Mouse (Mus musculus) heart, embryonic 13.5 days (tissue): ENCODE data around the gene A930009A15Rik. TPM values are rescaled to one million over a fixed set of nuclear protein-coding genes. Genes with fewer than 3 reads are reported as not detected.

Experiments used
- ATAC-seq: fragments of 200-750 bp; cut with Nextera tagmentation; 2 replicates; pipeline ENCODE4 v1.8.0; 2017; ENCODE audit warnings: moderate TSS enrichment; ENCODE audit not compliant: insufficient number of reproducible peaks, low FRiP score, low TSS enrichment; ENCODE audit errors: extremely low read depth
- H3K27ac ChIP-seq: fragments of 300-500 bp; sonication (generic); replicated peaks from 2 replicates; pipeline ENCODE4 v1.5.1; 2015; ENCODE audit warnings: moderate library complexity, mild to moderate bottlenecking, inconsistent platforms
- H3K27me3 ChIP-seq: fragments of 300-500 bp; sonication (generic); replicated peaks from 2 replicates; pipeline ENCODE4 v1.6.1; 2015; ENCODE audit warnings: mild to moderate bottlenecking, inconsistent platforms
- H3K36me3 ChIP-seq: fragments of 300-500 bp; sonication (generic); 2 replicates; pipeline ENCODE4 v1.6.1; 2015; ENCODE audit warnings: mild to moderate bottlenecking, inconsistent platforms
- H3K4me1 ChIP-seq: fragments of 300-500 bp; sonication (generic); 2 replicates; pipeline ENCODE4 v1.6.1; 2015; ENCODE audit warnings: inconsistent platforms
- H3K4me2 ChIP-seq: fragments of 300-500 bp; sonication (generic); 2 replicates; pipeline ENCODE4 v1.6.1; 2015; ENCODE audit warnings: inconsistent platforms, mild to moderate bottlenecking, moderate library complexity
- H3K4me3 ChIP-seq: fragments of 300-500 bp; sonication (generic); 2 replicates; pipeline ENCODE4 v1.5.1; 2015; ENCODE audit warnings: moderate library complexity, mild to moderate bottlenecking, inconsistent platforms
- H3K9ac ChIP-seq: fragments of 300-500 bp; sonication (generic); 2 replicates; pipeline ENCODE4 v1.6.1; 2015; ENCODE audit warnings: inconsistent platforms, mild to moderate bottlenecking, moderate library complexity
- H3K9me3 ChIP-seq: fragments of 300-500 bp; sonication (generic); 2 replicates; pipeline ENCODE4 v1.6.1; 2016; ENCODE audit warnings: inconsistent platforms
- WGBS: fragments of 180-500 bp; shearing (Covaris S2); methylation state at CpG from one replicate; pipeline ENCODE4 v1.1.7; 2015; ENCODE audit warnings: mixed read lengths; 5-methylcytosine and 5-hydroxymethylcytosine counted together
- polyA plus RNA-seq: library from polyadenylated mRNA; unstranded; fragments of >200 nt; fragmentation: Nextera tagmentation; extraction: Ambion mirVana; gene quantifications from 2 replicates; pipeline ENCODE4 v1.2.1, GENCODE M21; 2015

The A930009A15Rik gene
- polyA plus RNA-seq, 1 experiment from 2014 or later = not detected

DNA sequence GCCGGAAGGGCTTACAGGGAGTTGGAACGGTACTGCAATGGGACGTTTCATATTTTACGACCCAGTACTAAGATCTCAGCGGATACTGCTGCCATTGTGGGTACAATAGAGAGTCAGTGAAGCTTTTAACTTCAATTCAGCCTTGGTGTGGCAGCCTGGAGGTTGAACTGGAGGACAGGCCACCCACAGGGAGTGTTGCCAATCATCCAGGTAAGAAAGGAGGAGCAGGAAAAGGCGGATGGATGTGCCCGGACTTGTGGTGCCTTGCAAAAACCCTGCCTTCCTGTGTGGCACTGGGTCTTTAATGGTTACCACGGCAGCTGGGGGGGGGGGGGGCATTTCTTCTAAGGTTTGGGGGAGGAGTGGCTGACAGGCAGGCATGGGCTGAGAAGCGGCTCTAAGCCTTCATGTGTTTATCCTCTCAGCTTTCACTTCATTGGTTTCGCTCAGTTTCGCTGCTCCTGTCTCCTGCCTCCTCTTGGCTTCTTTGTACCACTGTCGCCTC lies 13.0 kb upstream of the A930009A15Rik start:
- Histone ChIP-seq H3K4me3 (no peak overlapping the region), H3K27ac (no peak overlapping the region), H3K27me3 (no peaks in the 10 kb centered on the region), H3K36me3 (no peaks in the 10 kb centered on the region), H3K9ac (no peak overlapping the region), H3K4me2 (no peak overlapping the region), H3K9me3 (no peaks in the 10 kb centered on the region), H3K4me1 (no peaks in the 10 kb centered on the region)
- WGBS = 43% methylated on average over 12 of the region's 12 CpGs
- no peak for ATAC-seq

DNA sequence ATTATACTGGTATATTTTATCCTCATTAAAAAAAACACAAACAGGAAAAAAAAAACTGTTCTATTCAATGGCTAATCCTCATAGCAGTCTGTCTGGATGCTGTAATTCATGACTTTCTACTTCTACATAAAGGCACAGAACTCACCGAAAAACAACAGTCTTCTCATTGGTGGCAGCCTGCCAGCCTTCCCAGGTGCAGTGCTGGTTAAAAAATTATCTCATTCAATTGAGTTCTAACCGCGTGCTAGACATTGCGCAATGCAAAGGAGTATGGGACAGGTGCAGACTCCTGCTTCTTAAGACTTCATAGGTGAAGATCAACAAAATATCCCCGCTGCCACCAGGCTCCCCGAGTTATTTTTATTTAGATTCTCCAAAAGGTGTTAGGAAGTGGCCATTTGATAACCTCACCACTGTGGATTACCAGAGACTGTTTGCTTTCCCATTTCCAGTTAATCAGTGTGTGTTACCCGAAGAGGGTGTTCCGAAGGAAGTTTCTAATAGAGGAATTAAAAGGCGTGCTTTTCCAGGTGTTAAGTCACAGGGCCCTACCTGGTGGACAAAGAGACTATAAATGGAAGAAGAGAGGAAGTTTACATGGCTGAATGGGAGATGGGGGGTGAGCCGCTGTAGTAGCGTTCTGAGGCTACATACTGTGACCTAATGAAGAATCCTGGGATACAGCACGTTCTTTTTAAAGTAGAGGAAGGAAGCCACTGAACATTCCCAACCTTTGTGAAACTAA lies 8.5 kb upstream of the A930009A15Rik start:
- Histone ChIP-seq H3K27ac (no peak overlapping the region), H3K4me3 (no peak overlapping the region), H3K36me3 (no peaks in the 10 kb centered on the region), H3K4me1 (no peaks in the 10 kb centered on the region), H3K9ac (no peak overlapping the region), H3K4me2 (no peak overlapping the region), H3K27me3 (no peaks in the 10 kb centered on the region), H3K9me3 (no peaks in the 10 kb centered on the region)
- 54% methylated on average over 12 of the region's 12 CpGs for WGBS
- no peak for ATAC-seq

DNA sequence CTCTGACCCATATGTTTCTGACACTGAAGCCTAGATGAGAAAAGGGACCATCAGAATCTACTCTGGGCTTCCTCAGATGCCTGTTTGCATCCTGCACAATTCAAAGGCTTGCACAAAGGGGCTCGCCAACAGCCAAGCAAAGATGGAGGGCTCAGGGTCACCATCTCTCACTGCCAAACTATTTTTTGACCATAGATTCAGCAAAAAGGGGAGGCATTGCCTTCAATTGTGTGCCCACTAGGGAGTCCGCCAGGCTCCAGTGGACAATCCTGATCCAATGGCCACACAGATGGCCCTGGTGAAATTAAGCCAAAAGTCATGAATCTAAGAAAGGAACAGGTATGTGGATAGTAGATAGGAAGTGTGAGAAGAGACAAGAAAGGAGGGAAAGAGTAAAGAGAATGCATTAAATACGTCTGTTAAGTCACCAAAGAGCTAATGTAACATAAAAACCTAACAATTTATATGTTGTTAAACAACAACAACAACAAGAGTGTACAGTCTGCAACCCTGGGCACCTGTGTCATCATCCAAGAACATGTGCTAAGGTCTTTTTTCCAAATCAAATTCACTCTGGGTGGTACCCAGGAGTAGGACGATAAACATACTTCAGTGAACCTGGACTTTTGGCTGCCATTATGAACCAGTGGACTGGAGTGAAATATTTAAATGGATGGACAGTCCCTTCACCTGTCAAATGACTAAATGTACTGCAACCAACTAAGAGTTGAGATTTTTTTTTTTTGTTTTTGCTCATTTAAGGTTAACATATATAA lies 6.7 kb upstream of the A930009A15Rik start:
- H3K27ac ChIP-seq = no peak overlapping the region
- 73% methylated on average over 4 of the region's 4 CpGs for WGBS
- H3K36me3 ChIP-seq = no peaks in the 10 kb centered on the region
- no peak for ATAC-seq
- no peak overlapping the region for H3K9ac ChIP-seq
- no peak overlapping the region for H3K4me3 ChIP-seq
- H3K4me1 ChIP-seq = no peaks in the 10 kb centered on the region
- no peaks in the 10 kb centered on the region for H3K27me3 ChIP-seq
- H3K9me3 ChIP-seq = 0 out of 2 replicates have a peak, but pooled peaks cover 9% of the 10 kb centered on the region
- H3K4me2 ChIP-seq = no peak overlapping the region

DNA sequence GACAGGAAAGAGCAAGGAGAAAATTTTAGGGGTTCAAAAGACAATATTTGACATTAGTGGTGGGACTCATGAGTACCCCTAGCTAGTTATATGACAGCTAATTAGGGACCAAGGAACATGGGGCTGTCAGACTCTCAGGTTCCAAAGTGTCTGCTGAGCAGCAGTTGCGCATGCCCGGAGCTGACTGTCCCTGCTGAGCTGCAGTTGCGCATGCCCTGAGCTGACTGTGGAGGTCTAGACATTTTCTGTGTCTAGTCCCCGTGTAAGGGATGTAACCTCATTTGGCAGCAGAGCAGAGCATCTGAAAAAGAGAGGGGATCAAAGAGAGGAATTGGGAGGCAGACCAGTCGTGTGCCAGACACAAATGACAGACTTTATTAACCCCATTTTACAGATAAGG lies 5.8 kb upstream of the A930009A15Rik start:
- Histone ChIP-seq H3K36me3 (no peaks in the 10 kb centered on the region), H3K4me3 (no peak overlapping the region), H3K9ac (no peak overlapping the region), H3K4me1 (no peaks in the 10 kb centered on the region), H3K9me3 (0 out of 2 replicates have a peak, but pooled peaks cover 9% of the 10 kb centered on the region), H3K27me3 (no peaks in the 10 kb centered on the region), H3K27ac (no peak overlapping the region), H3K4me2 (no peak overlapping the region)
- 78% methylated on average over 5 of the region's 5 CpGs for WGBS
- no peak for ATAC-seq

DNA sequence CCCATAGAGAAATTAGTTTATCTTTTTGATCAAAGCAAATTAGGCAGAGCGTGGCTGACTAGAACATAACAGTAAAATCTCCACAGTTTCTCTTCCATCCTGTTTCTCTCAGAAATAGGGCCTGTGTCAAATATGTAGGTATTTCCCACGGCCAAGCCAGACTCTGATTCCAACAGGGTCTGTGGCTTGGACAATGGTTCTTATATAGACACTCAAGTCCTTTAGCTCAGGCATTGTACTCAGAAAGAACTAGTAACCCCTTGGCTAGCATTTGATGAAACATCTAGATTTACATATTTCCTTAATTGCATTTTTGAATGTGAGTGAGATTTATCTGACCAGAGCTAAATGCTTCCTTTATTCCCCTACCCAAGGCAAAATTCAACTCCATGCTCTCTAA lies 791 bp downstream of the A930009A15Rik start:
- whole genome bisulfite sequencing = 77% methylated on average over 2 of the region's 2 CpGs
- Histone ChIP-seq H3K4me2 (no peak overlapping the region), H3K4me1 (no peaks in the 10 kb centered on the region), H3K27ac (no peak overlapping the region), H3K36me3 (no peaks in the 10 kb centered on the region), H3K4me3 (no peak overlapping the region), H3K9ac (no peak overlapping the region), H3K9me3 (0 out of 2 replicates have a peak, but pooled peaks cover 9% of the 10 kb centered on the region), H3K27me3 (no peaks in the 10 kb centered on the region)
- no peak for ATAC-seq

DNA sequence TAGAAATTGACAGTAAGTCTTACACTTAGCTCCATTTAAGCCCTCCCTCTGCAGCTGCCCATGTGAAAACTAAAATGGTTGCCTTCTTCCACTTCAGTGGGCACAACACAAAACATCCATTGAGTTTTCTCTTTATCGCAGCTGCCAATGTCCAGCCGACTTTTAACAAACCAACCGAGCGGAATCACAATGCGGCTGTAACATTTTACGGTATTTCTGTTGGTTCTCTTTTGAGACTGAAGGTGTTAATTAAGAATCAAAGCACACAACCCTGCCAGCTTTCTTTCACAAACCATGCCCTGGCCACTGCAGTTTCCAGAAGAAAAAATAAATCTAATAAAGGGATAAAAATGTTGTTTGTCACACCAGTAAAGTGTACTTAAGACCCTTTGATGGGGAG lies 1.5 kb downstream of the A930009A15Rik start:
- H3K9me3 ChIP-seq = 0 out of 2 replicates have a peak, but pooled peaks cover 9% of the 10 kb centered on the region
- no peak for ATAC-seq

DNA sequence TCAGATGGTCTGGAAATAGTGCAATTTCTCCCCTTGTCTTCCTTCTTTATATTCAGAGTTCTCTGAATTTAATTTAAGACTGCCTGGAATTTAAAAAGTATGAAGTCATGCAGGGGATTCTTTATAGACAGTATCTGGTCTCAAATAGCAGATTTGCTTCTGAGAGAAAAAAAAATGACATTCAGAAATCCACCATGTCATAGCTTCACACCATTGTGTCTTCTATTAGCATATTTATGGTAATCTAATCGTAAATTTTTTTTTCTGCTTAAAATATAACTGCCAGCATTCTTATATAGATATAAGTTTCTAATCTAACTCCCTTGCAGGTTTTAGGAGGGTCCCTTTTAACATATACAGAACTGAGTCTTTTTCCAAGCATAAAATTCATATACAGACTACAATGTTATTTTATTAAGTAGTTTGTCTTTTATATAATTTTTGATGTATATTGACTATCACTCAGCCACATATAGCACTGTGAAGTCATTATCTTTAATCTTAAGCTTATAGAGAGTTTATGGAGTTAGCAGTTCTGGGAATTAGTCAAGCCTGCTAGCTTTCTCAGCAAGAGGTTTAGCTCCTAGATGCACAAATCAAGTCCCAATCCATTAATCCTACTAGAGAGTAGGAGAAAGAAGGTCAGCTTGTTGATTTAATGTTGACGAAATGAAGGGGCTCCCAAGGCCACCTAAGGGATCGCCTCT lies 2.1 kb downstream of the A930009A15Rik start:
- 0 out of 2 replicates have a peak, but pooled peaks cover 9% of the 10 kb centered on the region for H3K9me3 ChIP-seq
- no peak overlapping the region for H3K4me3 ChIP-seq
- no peak overlapping the region for H3K9ac ChIP-seq
- H3K36me3 ChIP-seq = no peaks in the 10 kb centered on the region
- no peak for ATAC-seq
- 47% methylated on average over 3 of the region's 3 CpGs for WGBS
- no peaks in the 10 kb centered on the region for H3K4me1 ChIP-seq
- H3K27me3 ChIP-seq = no peaks in the 10 kb centered on the region
- H3K4me2 ChIP-seq = no peak overlapping the region
- H3K27ac ChIP-seq = no peak overlapping the region

More for the DNA sequence above, 1.5 kb downstream of the A930009A15Rik start:
- Histone ChIP-seq H3K4me1 (no peaks in the 10 kb centered on the region), H3K4me2 (no peak overlapping the region), H3K9ac (no peak overlapping the region), H3K36me3 (no peaks in the 10 kb centered on the region), H3K27ac (no peak overlapping the region), H3K27me3 (no peaks in the 10 kb centered on the region), H3K4me3 (no peak overlapping the region)
- 80% methylated on average over 6 of the region's 6 CpGs for WGBS

DNA sequence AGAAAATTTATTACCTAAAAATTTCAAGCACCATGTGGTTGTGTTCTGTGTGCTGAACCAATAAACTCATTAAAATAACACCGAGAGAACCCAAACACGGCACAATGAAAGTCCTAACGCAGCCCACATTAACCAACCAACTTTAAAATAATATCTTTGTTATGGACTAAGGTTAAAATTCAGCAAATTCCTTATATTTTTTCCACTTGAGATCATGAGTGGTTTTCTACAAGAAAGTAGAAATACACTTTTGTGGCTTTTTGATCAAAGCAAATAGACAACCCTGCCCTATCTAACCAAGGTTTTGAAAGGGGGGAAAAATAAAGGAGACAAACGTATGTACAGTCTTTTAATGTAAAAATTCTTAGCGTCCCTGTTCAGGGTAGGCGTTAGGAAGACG lies 9.3 kb downstream of the A930009A15Rik start:
- no peak overlapping the region for H3K9ac ChIP-seq
- H3K4me1 ChIP-seq = peaks cover 5% of the 10 kb centered on the region; the same call in 1 of the 2 replicates
- 78% methylated on average over 7 of the region's 7 CpGs for WGBS
- H3K4me3 ChIP-seq = no peak overlapping the region
- H3K27ac ChIP-seq = no peak overlapping the region
- no peaks in the 10 kb centered on the region for H3K9me3 ChIP-seq
- H3K4me2 ChIP-seq = no peak overlapping the region
- no peak for ATAC-seq
- no peaks in the 10 kb centered on the region for H3K36me3 ChIP-seq
- peaks cover 8% of the 10 kb centered on the region for H3K27me3 ChIP-seq

DNA sequence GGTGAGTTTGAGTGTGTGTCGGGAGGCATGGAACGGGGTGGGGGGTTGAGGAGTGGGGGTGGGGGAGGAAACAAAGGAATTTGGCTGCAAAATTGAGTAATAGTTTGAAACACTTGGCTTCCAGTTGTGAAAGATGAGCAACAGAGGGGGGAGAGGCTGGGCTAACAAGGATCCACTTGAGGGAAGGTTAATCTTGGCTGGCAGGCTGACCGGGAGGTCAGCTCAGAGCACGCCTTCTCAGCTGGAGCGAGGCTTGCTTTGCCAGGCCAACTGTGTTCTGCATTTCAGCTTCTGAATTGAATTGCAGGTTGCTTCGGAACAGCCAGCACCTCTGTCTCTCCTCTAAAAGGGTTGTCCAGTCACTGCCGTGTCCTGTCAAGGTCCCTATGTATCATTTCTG lies 9.7 kb downstream of the A930009A15Rik start:
- Histone ChIP-seq H3K4me1 (peaks cover 5% of the 10 kb centered on the region; the same call in 1 of the 2 replicates), H3K36me3 (no peaks in the 10 kb centered on the region), H3K9me3 (no peaks in the 10 kb centered on the region), H3K4me2 (no peak overlapping the region), H3K27me3 (peaks cover 12% of the 10 kb centered on the region), H3K4me3 (no peak overlapping the region), H3K27ac (no peak overlapping the region), H3K9ac (no peak overlapping the region)
- ATAC-seq = no peak
- 31% methylated on average over 7 of the region's 7 CpGs for WGBS

DNA sequence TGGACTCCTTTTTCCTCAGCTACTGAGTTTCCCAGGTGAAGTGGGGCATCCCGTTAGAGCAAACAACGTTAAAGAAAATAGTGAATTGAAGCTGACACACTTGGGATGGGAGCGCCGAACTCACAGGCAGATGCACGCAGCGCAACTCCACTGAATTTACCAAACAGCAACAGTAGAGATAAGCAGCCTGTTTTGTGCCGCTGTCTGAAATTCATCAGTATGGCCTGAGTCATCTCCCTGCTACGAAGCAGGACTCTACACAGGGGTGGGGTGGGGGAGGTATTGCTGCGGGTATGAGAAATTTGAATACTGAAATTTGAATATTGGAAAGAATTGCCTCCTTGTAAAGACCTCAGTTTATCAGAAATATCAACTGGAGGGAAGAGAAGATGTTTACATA lies 12.2 kb downstream of the A930009A15Rik start:
- ATAC-seq = no peak
- Histone ChIP-seq H3K27ac (no peak overlapping the region), H3K9me3 (no peaks in the 10 kb centered on the region), H3K9ac (no peak overlapping the region), H3K4me3 (no peak overlapping the region), H3K36me3 (no peaks in the 10 kb centered on the region), H3K27me3 (peaks cover 36% of the 10 kb centered on the region), H3K4me2 (no peak overlapping the region), H3K4me1 (peaks cover 25% of the 10 kb centered on the region)
- 63% methylated on average over 9 of the region's 9 CpGs for WGBS

DNA sequence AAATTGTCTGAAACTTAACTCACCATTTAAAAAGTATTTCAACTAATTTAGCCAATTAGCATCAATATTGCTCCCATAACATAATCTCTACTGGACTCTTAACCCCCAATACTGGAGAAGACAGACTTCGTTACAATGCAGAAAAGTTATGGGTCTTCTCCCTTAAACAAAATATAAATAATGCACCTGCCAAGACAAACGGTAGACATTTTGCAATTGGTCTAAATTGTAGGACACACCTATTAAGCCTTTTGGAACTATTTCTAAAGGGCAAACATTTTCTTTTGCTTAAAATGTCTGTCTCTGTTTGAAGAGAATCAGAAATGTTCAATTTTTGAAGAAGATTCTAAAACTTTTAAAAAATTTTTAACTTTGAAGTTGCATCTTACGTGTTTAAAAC lies 13.3 kb downstream of the A930009A15Rik start:
- 73% methylated on average over 3 of the region's 3 CpGs for WGBS

More for the DNA sequence above, 13.3 kb downstream of the A930009A15Rik start:
- Histone ChIP-seq H3K4me3 (no peak overlapping the region), H3K27me3 (peaks cover 47% of the 10 kb centered on the region), H3K9ac (no peak overlapping the region), H3K4me1 (peaks cover 35% of the 10 kb centered on the region), H3K4me2 (no peak overlapping the region), H3K27ac (no peak overlapping the region), H3K9me3 (no peaks in the 10 kb centered on the region), H3K36me3 (no peaks in the 10 kb centered on the region)
- ATAC-seq = no peak
